Mouse (Mus musculus) limb, embryonic 13.5 days (tissue): Measurements from ENCODE around the gene Pigk. TPM values are rescaled to one million over a fixed set of nuclear protein-coding genes. Genes with fewer than 3 reads are reported as not detected.

Experiments
- ATAC-seq: fragments of 200-750 bp; cut with Nextera tagmentation; 2 replicates; pipeline ENCODE4 v1.8.0; 2017; ENCODE audit warnings: low read depth, moderate number of reproducible peaks, moderate TSS enrichment; ENCODE audit not compliant: low FRiP score
- H3K27ac ChIP-seq: fragments of 300-500 bp; sonication (generic); 2 replicates; pipeline ENCODE4 v1.5.1; 2015; ENCODE audit warnings: inconsistent platforms, mild to moderate bottlenecking, moderate library complexity
- H3K27me3 ChIP-seq: fragments of 300-500 bp; sonication (generic); 2 replicates; pipeline ENCODE4 v1.6.1; 2015; ENCODE audit warnings: mild to moderate bottlenecking, inconsistent platforms
- H3K36me3 ChIP-seq: fragments of 300-500 bp; sonication (generic); 2 replicates; pipeline ENCODE4 v1.6.1; 2015; ENCODE audit warnings: inconsistent platforms, mild to moderate bottlenecking, moderate library complexity
- H3K4me1 ChIP-seq: fragments of 300-500 bp; sonication (generic); 2 replicates; pipeline ENCODE4 v1.6.1; 2015; ENCODE audit warnings: inconsistent platforms
- H3K4me2 ChIP-seq: fragments of 300-500 bp; sonication (generic); replicated peaks from 2 replicates; pipeline ENCODE4 v1.6.1; 2015; ENCODE audit warnings: inconsistent platforms, mild to moderate bottlenecking, moderate library complexity
- H3K4me3 ChIP-seq: fragments of 300-500 bp; sonication (generic); 2 replicates; pipeline ENCODE4 v1.5.1; 2015; ENCODE audit warnings: moderate library complexity, mild to moderate bottlenecking, inconsistent platforms
- H3K9ac ChIP-seq: fragments of 300-500 bp; sonication (generic); 2 replicates; pipeline ENCODE4 v1.6.1; 2015; ENCODE audit warnings: mild to moderate bottlenecking, inconsistent platforms
- H3K9me3 ChIP-seq: fragments of 300-500 bp; sonication (generic); 2 replicates; pipeline ENCODE4 v1.6.1; 2016; ENCODE audit warnings: inconsistent platforms
- WGBS: fragments of 180-500 bp; shearing (Covaris S2); methylation state at CpG from one replicate; pipeline ENCODE4 v1.1.7; 2015; 5-methylcytosine and 5-hydroxymethylcytosine counted together
- polyA plus RNA-seq: library from polyadenylated mRNA; unstranded; fragments of >200 nt; fragmentation: Nextera tagmentation; extraction: Ambion mirVana; gene quantifications from 2 replicates; pipeline ENCODE4 v1.2.1, GENCODE M21; 2015

Gene Pigk
- polyA plus RNA-seq, 1 experiment from 2014 or later = 52.9 TPM

DNA sequence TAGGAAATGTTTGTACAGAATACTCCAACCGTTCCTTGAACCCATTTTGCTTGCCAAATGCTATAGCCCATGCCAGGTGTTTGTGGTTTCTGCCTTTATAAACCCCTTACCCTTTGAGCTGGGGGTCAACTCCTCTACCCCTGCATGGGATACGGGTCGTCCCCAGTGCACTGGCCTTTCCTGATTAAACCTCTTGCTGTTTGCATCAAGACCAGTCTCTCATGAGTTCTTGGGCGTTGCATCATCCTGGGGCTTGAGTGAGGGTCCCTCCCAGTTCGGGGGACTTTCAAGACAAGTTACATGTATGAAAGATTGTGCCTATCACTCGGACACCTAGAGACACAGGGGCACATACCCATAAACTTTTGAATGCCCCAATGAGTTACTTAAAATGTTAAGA is 200.5 kb downstream of the Pigk start:
- WGBS = 87% methylated on average over 6 of the region's 6 CpGs

DNA sequence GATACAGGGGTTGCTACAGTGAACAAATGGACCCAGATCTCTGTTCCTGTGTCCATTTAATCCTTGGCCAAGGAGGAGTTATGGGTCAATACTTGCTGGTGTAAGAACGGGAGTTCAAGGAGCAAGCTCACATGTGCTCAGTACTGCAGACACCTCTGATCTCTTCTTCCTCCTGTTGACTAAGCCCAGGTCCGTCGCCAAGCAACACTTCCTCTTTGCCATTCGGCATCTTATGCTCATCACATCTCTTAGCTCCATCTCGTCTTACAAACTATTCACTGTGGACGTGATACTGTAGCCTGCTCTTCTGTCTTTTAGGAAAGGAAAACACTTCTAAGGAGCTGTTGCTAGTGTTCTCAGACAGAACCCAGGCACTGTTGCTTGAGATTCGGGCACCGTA is 203.7 kb downstream of the Pigk start:
- H3K27ac ChIP-seq = no peak overlapping the region
- H3K4me2 ChIP-seq = no peak overlapping the region
- H3K9ac ChIP-seq = no peak overlapping the region
- H3K9me3 ChIP-seq = no peaks in the 10 kb centered on the region
- no peak for ATAC-seq
- 69% methylated on average over 8 of the region's 8 CpGs for WGBS
- H3K4me1 ChIP-seq = no peaks in the 10 kb centered on the region
- no peak overlapping the region for H3K4me3 ChIP-seq
- H3K27me3 ChIP-seq = no peaks in the 10 kb centered on the region
- H3K36me3 ChIP-seq = no peaks in the 10 kb centered on the region

More for the DNA sequence above, 200.5 kb downstream of the Pigk start:
- no peak overlapping the region for H3K9ac ChIP-seq
- no peak overlapping the region for H3K4me2 ChIP-seq
- H3K9me3 ChIP-seq = no peaks in the 10 kb centered on the region
- H3K27me3 ChIP-seq = no peaks in the 10 kb centered on the region
- H3K4me1 ChIP-seq = no peaks in the 10 kb centered on the region
- ATAC-seq = no peak
- no peak overlapping the region for H3K27ac ChIP-seq
- no peaks in the 10 kb centered on the region for H3K36me3 ChIP-seq
- no peak overlapping the region for H3K4me3 ChIP-seq

DNA sequence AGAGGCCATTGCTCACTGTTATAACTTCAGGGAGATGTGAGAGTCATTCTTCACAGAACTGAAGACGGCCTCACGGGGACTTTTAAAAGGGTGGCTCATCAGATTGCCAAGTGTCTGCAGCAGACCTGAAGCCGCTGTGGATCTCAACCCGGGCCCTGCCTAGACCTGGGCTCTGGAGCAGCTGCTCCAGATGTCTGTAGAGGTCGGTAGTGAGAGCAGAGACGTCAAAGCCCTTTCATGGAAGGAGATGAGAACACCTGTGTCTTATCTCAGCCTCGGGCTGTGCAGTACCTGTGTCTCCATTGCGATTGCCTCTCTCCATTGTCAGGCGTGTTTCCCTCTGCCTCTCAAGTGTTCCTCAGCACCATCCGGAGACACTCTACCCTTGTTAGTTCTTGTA is 205.2 kb downstream of the Pigk start:
- no peaks in the 10 kb centered on the region for H3K27me3 ChIP-seq
- 61% methylated on average over 10 of the region's 10 CpGs for WGBS
- no peaks in the 10 kb centered on the region for H3K4me1 ChIP-seq
- no peak overlapping the region for H3K9ac ChIP-seq
- no peak overlapping the region for H3K4me3 ChIP-seq
- ATAC-seq = no peak
- H3K27ac ChIP-seq = no peak overlapping the region
- H3K4me2 ChIP-seq = no peak overlapping the region
- no peaks in the 10 kb centered on the region for H3K9me3 ChIP-seq
- H3K36me3 ChIP-seq = no peaks in the 10 kb centered on the region

DNA sequence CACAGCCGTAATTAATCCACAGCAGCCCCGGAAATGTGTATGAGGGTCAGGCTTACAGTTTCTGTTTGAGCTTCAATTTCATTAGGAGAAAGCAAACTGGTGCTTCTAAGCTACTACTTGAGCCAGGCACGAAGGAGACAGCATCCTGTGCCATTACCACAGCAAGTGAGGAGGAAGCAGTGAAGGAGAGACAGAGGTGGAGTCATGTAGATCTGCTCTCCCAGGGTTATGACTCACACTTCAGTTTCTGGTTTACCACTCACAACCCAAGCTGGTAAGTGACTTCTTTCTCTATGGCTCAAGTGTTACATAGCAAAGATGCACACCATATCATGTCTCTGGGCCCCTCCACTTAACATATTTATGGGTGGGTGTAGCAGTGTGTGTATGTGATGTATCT is 206.5 kb downstream of the Pigk start:
- no peak overlapping the region for H3K4me2 ChIP-seq
- no peak for ATAC-seq
- no peaks in the 10 kb centered on the region for H3K4me1 ChIP-seq
- no peaks in the 10 kb centered on the region for H3K9me3 ChIP-seq
- no peak overlapping the region for H3K4me3 ChIP-seq
- no peaks in the 10 kb centered on the region for H3K36me3 ChIP-seq
- no peaks in the 10 kb centered on the region for H3K27me3 ChIP-seq
- H3K27ac ChIP-seq = no peak overlapping the region
- 62% methylated on average over 3 of the region's 3 CpGs for WGBS
- H3K9ac ChIP-seq = no peak overlapping the region

DNA sequence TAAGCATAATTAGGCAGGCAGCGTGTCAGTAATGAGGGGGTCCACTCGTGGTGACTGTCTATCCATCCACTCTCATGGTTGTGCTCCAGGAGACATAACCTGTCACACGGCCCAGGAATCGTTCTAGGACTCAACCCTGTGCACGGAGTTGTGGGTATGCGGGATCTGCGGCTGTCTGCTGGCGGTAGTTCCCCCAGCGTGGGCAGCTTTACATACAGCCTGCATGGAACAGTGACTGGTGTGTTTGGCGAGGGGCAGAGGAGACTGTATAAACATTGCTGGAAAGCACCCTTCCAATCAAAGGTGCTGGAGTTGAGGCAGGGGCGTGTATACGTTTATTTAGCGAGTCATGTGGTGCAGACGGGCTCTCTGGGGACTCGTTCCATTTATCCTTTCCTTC is 209.6 kb downstream of the Pigk start:
- peaks cover 5% of the 10 kb centered on the region for H3K4me1 ChIP-seq
- H3K4me3 ChIP-seq = no peak overlapping the region
- H3K36me3 ChIP-seq = no peaks in the 10 kb centered on the region
- H3K9me3 ChIP-seq = no peaks in the 10 kb centered on the region
- ATAC-seq = no peak
- H3K27ac ChIP-seq = no peak overlapping the region
- WGBS = 69% methylated on average over 15 of the region's 15 CpGs
- H3K4me2 ChIP-seq = no peak overlapping the region
- H3K27me3 ChIP-seq = no peaks in the 10 kb centered on the region
- no peak overlapping the region for H3K9ac ChIP-seq

DNA sequence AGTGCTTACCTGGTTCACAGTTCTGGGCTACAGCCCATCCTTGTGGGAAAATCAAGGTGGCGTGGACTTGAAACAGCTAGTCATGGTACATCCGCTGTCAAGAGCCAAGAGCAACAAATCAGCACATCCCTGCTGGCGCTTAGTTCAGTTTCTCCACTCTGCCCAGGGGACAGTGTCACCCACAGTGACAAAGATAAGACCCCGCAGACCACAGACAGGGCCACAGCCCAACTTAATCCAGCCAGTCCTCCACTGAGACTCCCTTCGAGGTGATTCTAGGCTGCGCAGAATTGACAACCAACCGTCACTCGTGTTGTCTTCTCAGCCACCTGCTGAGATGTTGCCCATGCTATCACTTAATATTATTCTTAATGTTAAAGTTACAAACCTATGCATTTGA is 211.5 kb downstream of the Pigk start:
- Histone ChIP-seq H3K27ac (no peak overlapping the region), H3K27me3 (no peaks in the 10 kb centered on the region), H3K4me1 (peaks cover 15% of the 10 kb centered on the region), H3K9me3 (no peaks in the 10 kb centered on the region), H3K4me3 (no peak overlapping the region), H3K4me2 (no peak overlapping the region), H3K36me3 (no peaks in the 10 kb centered on the region), H3K9ac (no peak overlapping the region)
- whole genome bisulfite sequencing = 89% methylated on average over 8 of the region's 8 CpGs
- no peak for ATAC-seq

DNA sequence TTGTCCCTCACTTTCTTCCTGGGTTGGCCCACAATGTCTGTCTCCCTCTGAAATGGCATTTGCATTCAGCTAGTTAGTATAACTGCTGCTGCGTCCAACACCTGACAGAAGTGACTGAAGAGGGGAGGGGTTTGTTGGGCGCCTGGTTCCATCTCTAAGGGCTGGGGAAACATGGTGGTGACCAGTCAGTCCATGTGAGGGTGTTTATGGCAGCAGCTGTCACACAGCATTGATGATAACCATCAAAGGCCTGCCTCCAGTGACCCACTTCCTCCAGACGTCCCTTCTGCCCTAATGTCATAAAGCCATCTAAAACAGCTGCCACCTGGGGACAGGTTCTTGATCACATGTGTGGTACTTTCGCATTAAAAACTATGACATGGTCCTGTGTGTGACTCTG is 212.3 kb downstream of the Pigk start:
- no peak overlapping the region for H3K4me2 ChIP-seq
- H3K27me3 ChIP-seq = no peaks in the 10 kb centered on the region
- no peak overlapping the region for H3K4me3 ChIP-seq
- ATAC-seq = no peak
- H3K4me1 ChIP-seq = peaks cover 15% of the 10 kb centered on the region
- WGBS = 32% methylated on average over 4 of the region's 4 CpGs
- H3K9ac ChIP-seq = no peak overlapping the region
- no peaks in the 10 kb centered on the region for H3K9me3 ChIP-seq
- H3K36me3 ChIP-seq = no peaks in the 10 kb centered on the region
- H3K27ac ChIP-seq = no peak overlapping the region

DNA sequence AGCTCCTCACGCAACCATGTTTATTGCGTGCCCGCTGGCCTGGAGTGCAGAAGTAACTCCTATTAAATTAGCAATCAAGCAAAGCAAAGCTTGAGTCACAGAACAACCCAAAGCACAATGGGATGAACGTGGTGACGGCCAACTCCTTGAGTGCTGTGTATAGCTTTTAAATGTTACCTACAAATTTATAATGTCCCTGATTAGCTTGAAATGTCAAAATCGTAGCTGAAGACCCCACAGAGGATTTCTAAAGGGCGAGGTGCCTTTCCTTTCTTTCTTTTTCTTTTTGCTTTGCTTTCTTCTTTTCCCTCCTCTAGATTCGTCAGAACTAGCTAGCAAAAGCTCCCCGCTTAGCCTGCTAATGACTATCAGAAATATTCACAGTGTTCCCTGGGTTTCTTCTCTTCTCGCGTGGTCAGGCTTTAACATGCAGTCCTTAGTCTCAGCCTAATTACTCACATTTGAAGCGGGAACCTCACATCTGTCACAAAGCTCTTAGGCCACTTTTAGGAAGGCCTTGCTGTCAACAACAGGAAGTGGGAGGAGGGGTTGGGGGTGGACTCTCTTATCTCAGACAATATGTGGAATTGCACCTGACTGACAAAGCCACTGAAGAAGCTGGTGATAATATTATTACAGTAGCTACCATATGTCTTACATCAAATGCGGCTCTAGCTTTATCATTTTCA is 214.5 kb downstream of the Pigk start:
- Histone ChIP-seq H3K4me2 (no peak overlapping the region), H3K9me3 (no peaks in the 10 kb centered on the region), H3K36me3 (no peaks in the 10 kb centered on the region), H3K27ac (no peak overlapping the region), H3K4me1 (peaks cover 15% of the 10 kb centered on the region), H3K27me3 (no peaks in the 10 kb centered on the region), H3K4me3 (no peak overlapping the region), H3K9ac (no peak overlapping the region)
- WGBS = 40% methylated on average over 13 of the region's 13 CpGs
- ATAC-seq = no peak

DNA sequence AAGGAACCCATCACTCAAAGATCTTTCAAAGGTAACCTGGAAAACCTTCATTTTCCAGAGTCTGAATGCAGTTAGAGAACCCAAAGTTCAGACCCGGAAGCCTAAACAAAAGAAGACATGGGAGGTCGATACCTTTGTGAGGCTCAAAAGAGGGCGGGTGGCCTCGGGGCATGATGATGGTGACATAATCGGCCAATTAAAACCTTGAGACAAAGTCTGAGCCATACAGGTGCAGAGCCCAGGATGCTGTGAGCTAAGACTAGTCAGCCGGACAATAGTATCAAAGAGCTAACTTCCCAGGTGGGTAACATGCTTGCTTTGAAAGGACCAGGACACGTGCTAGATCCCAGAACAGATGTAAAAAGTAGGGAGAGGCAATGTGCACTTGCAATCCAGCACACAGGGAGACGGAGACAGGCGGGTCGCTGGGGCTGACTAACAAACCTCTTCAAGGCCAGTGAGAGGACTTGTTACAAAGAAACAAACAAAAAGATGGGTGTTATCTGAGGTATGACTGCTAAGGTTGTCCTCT is 215.4 kb downstream of the Pigk start:
- Histone ChIP-seq H3K4me3 (no peak overlapping the region), H3K4me1 (peaks cover 15% of the 10 kb centered on the region), H3K27ac (no peak overlapping the region), H3K36me3 (no peaks in the 10 kb centered on the region), H3K4me2 (no peak overlapping the region), H3K9ac (no peak overlapping the region), H3K9me3 (no peaks in the 10 kb centered on the region), H3K27me3 (no peaks in the 10 kb centered on the region)
- WGBS = 59% methylated on average over 10 of the region's 10 CpGs
- ATAC-seq = no peak

DNA sequence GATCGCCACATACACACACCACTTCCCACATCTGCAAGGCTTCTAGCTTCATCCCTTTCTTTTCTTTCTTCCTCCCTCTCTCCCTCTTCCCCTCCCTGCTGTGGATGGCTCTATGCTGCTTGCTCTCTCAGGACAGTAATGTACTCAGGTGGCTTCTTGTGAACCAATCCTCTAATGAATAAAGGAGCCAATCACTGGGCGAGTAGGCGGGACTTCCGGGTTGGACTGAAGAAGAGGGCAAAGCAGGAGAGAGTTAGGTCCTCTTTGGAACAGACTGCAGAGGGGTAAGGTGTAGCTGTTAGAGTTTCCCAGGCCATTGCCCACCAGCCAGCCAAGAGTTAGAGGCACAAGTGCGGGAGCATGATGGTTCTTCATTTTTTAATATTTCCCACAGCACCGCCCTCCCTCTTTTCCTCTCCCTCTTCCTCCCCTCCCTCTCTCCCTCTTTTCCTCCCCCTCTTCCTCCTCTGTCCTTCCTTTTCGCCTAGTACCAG is 215.9 kb downstream of the Pigk start:
- WGBS = 81% methylated on average over 7 of the region's 7 CpGs
- H3K4me1 ChIP-seq = peaks cover 15% of the 10 kb centered on the region
- no peak overlapping the region for H3K4me3 ChIP-seq
- no peak overlapping the region for H3K9ac ChIP-seq
- H3K4me2 ChIP-seq = no peak overlapping the region
- no peaks in the 10 kb centered on the region for H3K9me3 ChIP-seq
- no peaks in the 10 kb centered on the region for H3K27me3 ChIP-seq
- ATAC-seq = no peak
- no peak overlapping the region for H3K27ac ChIP-seq
- no peaks in the 10 kb centered on the region for H3K36me3 ChIP-seq

DNA sequence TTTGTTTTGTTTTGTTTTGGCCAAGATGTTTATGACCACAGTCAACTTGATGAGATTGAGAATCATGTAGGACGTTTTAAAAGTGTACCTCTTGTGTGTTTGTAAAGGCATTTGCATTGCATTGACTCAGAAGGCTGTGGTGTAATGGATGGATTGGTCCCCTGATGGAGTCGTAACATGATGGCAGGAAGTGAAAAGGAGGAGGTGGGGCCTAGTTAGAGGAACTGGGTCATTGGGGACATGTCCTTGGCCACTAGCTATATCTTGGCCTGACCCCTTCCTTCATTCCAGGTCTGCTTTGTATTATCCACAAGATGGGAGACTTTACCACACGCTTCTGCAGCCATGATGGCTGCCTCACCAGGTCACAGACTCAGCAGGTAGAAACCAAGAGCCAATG is 217.5 kb downstream of the Pigk start:
- Histone ChIP-seq H3K9me3 (no peaks in the 10 kb centered on the region), H3K4me2 (no peak overlapping the region), H3K4me3 (no peak overlapping the region), H3K4me1 (peaks cover 15% of the 10 kb centered on the region), H3K36me3 (no peaks in the 10 kb centered on the region), H3K27ac (no peak overlapping the region), H3K9ac (no peak overlapping the region), H3K27me3 (no peaks in the 10 kb centered on the region)
- WGBS = 83% methylated on average over 3 of the region's 3 CpGs
- ATAC-seq = no peak

DNA sequence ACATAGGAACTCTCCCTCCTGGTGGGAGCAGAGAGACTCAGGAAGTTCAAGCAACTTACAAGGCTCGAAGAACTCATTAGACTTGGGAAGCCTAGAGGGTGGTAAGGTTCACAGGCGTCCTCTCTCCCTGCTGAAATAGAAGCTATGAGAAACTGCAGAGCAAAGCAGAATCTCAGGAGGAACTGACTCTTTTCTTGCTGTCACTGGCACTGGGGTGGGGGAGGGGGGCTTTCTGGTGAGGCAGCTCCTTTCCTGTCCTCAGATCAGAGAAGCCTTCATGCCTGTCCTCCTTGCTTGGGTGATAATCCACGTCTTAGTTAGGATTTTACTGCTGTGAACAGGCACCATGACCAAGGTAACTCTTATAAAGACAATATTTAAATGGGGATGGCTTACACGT is 218.2 kb downstream of the Pigk start:
- Histone ChIP-seq H3K9ac (no peak overlapping the region), H3K4me3 (no peak overlapping the region), H3K4me1 (peaks cover 15% of the 10 kb centered on the region), H3K4me2 (no peak overlapping the region), H3K27me3 (no peaks in the 10 kb centered on the region), H3K36me3 (no peaks in the 10 kb centered on the region), H3K27ac (no peak overlapping the region), H3K9me3 (no peaks in the 10 kb centered on the region)
- no peak for ATAC-seq
- 67% methylated on average over 4 of the region's 4 CpGs for WGBS

DNA sequence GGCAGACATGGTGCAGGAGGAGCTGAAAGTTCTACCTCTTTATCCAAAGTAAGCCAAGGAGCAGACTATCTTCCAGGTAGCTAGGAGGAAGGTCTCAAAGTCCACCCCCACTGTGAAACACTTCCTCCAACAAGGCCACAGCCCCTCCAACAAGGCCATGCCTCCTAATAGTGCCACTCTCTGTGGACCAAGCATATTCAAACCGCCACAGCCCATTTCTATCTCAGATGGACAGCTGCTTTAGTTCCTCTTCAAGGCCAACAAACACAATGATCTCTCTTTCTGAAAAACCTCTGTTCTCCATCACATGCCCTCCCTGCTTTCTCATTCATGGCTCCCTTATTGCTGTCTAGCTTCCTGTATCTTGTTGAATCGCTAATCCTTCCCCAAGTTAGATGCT is 218.6 kb downstream of the Pigk start:
- Histone ChIP-seq H3K36me3 (no peaks in the 10 kb centered on the region), H3K9ac (no peak overlapping the region), H3K27ac (no peak overlapping the region), H3K4me2 (no peak overlapping the region), H3K4me3 (no peak overlapping the region), H3K4me1 (peaks cover 15% of the 10 kb centered on the region), H3K27me3 (no peaks in the 10 kb centered on the region), H3K9me3 (no peaks in the 10 kb centered on the region)
- WGBS = 86% methylated on average over 2 of the region's 2 CpGs
- no peak for ATAC-seq
